Mouse (Mus musculus): ENCODE data around the gene Mlxip. TPM values are rescaled to one million over a fixed set of nuclear protein-coding genes. Genes with fewer than 3 reads are reported as not detected.
A peak's percentile ranks its signal among the peaks of the same experiment; 100 is the strongest.

Gene Mlxip
- polyA plus RNA-seq, 1 experiment from 2014 or later, result 20.7 TPM

- no peak for ATAC-seq (ENCODE audit: low FRiP score)
- no peaks in the 10 kb centered on the region for H3K4me1 ChIP-seq
- no peak overlapping the region for H3K9ac ChIP-seq
- H3K27ac ChIP-seq, result no peak overlapping the region
- H3K9me3 ChIP-seq (replicated peaks), result no peaks in the 10 kb centered on the region
- H3K27me3 ChIP-seq, result no peaks in the 10 kb centered on the region
- WGBS, result 81% methylated on average over 13 of the region's 13 CpGs
- H3K36me3 ChIP-seq, result peaks cover 80% of the 10 kb centered on the region
- H3K4me2 ChIP-seq (replicated peaks), result no peak overlapping the region
- no peak overlapping the region for H3K4me3 ChIP-seq
These were observed 25.6 kb upstream of the Mlxip start for GRCm38 (mm10) chr5:123368869-123369488.

DNA sequence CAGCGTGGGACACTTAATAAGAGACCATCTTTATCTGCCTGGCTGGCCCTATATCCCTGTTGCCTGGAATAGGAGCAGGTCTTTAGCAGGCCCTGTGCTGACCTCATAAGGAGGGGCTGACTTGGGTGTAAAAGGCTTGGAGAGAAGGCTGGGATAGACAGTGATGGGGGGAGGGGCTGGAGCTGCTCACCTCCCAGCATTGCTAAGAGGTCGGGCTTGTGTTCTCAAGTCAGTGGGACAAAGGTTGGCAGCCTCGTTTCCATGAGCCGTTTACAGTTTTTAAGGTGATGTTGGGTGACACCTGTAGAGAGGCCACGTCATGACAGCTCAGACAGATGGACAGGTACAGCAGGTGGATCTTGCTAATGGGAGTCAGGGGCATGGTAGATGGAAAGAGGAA is 24.5 kb upstream of the Mlxip start:
- Histone ChIP-seq H3K9me3 (replicated peaks) (no peaks in the 10 kb centered on the region), H3K4me1 (no peaks in the 10 kb centered on the region), H3K27ac (no peak overlapping the region), H3K9ac (no peak overlapping the region), H3K27me3 (no peaks in the 10 kb centered on the region), H3K4me3 (no peak overlapping the region), H3K4me2 (replicated peaks) (no peak overlapping the region), H3K36me3 (peaks cover 77% of the 10 kb centered on the region)
- 89% methylated on average over 5 of the region's 5 CpGs for WGBS
- ATAC-seq (ENCODE audit: low FRiP score), result no peak

- peaks cover 46% of the 10 kb centered on the region for H3K36me3 ChIP-seq
These were observed 19.3 kb upstream of the Mlxip start for GRCm38 (mm10) chr5:123375262-123375661.

DNA sequence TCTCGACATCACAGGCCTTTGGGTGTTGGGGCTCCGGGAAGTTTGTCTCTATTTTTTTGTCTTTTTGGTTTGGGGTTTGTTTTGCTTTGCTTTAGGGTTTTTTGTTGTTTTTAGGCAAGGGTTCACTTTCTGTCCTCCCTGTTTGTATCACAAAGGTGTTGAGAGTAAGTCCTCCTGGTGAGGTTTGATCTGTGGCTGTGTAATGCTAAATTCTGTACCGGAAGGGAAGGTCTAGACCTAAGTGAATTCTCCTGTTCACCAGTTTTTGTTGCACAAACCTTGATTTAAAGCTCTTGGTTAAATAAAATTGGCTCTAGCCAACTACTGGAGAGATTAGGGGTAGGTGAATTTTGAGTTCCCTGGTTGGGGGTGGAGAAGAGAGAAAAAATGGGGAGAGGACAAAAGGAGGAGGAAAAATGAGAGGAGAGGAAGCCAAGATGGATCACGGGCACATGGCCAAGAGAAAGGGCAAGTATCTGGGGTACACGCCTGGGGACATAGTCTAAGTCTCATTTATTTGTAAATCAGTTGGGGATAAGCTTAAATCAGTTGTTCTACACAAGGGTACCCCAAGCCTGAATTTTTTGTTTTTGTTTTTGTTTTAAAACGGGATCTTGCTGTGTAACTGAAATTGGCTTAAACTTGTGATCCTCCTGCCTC is 18.7 kb upstream of the Mlxip start:
- Histone ChIP-seq H3K36me3 (peaks cover 40% of the 10 kb centered on the region), H3K4me3 (no peak overlapping the region), H3K9me3 (replicated peaks) (no peaks in the 10 kb centered on the region), H3K4me1 (0 out of 2 replicates have a peak, but pooled peaks cover 4% of the 10 kb centered on the region), H3K9ac (no peak overlapping the region), H3K27ac (no peak overlapping the region), H3K4me2 (replicated peaks) (no peak overlapping the region), H3K27me3 (no peaks in the 10 kb centered on the region)
- no peak for ATAC-seq (ENCODE audit: low FRiP score)
- WGBS, result 93% methylated on average over 6 of the region's 6 CpGs

More at GRCm38 (mm10) chr5:123375262-123375661, 19.3 kb upstream of the Mlxip start:
- H3K9ac ChIP-seq, result no peak overlapping the region
- H3K4me1 ChIP-seq, result 0 out of 2 replicates have a peak, but pooled peaks cover 4% of the 10 kb centered on the region
- H3K27me3 ChIP-seq, result no peaks in the 10 kb centered on the region
- H3K4me2 ChIP-seq (replicated peaks), result no peak overlapping the region
- no peak overlapping the region for H3K4me3 ChIP-seq
- ATAC-seq (ENCODE audit: low FRiP score), result no peak
- H3K27ac ChIP-seq, result no peak overlapping the region
- H3K9me3 ChIP-seq (replicated peaks), result no peaks in the 10 kb centered on the region
- WGBS, result 91% methylated on average over 10 of the region's 10 CpGs

DNA sequence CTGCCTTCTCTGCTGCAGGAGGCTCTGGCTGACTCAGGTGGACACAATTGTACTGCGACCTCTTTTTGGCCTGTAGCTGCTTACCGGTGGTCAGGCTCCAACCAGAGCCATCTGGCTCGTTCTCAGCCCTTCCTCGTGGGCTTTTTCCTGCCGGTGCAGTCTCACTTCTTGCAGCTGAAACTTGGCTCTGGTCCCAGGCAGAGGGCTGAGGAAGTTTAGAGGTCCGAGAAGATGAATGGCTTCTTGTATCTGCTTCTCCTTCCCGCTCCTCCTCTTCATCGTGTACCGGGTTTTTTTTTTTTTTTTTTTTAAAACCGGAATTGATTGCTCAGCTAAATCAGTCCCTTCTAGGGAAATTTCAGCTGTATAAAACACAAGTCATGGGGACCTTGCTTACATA is 18.0 kb upstream of the Mlxip start:
- H3K36me3 ChIP-seq, result peaks cover 33% of the 10 kb centered on the region
- peak overlapping the region; percentile 48; the same call in 1 of the 2 replicates for H3K27ac ChIP-seq
- H3K9ac ChIP-seq, result 0 out of 2 replicates have a peak overlapping the region, but pooled peaks have one; percentile 13
- no peak overlapping the region for H3K4me3 ChIP-seq
- 48% methylated on average over 10 of the region's 10 CpGs for WGBS
- no peaks in the 10 kb centered on the region for H3K9me3 ChIP-seq (replicated peaks)
- no peak for ATAC-seq (ENCODE audit: low FRiP score)
- H3K4me2 ChIP-seq (replicated peaks), result no peak overlapping the region
- no peaks in the 10 kb centered on the region for H3K27me3 ChIP-seq
- H3K4me1 ChIP-seq, result 0 out of 2 replicates have a peak, but pooled peaks cover 4% of the 10 kb centered on the region

GRCm38 (mm10) chr5:123377120-123377955 is 17.3 kb upstream of the Mlxip start:
- Histone ChIP-seq H3K27ac (no peak overlapping the region), H3K27me3 (no peaks in the 10 kb centered on the region), H3K4me1 (peaks cover 8% of the 10 kb centered on the region; the same call in 1 of the 2 replicates), H3K4me3 (no peak overlapping the region), H3K36me3 (peaks cover 26% of the 10 kb centered on the region), H3K9me3 (replicated peaks) (no peaks in the 10 kb centered on the region), H3K4me2 (replicated peaks) (no peak overlapping the region), H3K9ac (no peak overlapping the region)
- ATAC-seq (ENCODE audit: low FRiP score), result no peak
- 73% methylated on average over 15 of the region's 15 CpGs for WGBS

GRCm38 (mm10) chr5:123378712-123379111 is 15.9 kb upstream of the Mlxip start:
- H3K27ac ChIP-seq, result no peak overlapping the region
- H3K4me2 ChIP-seq (replicated peaks), result no peak overlapping the region
- H3K4me3 ChIP-seq, result no peak overlapping the region
- H3K9ac ChIP-seq, result no peak overlapping the region
- peaks cover 8% of the 10 kb centered on the region; the same call in 1 of the 2 replicates for H3K4me1 ChIP-seq
- H3K9me3 ChIP-seq (replicated peaks), result no peaks in the 10 kb centered on the region
- no peaks in the 10 kb centered on the region for H3K27me3 ChIP-seq
- H3K36me3 ChIP-seq, result peaks cover 13% of the 10 kb centered on the region
- no peak for ATAC-seq (ENCODE audit: low FRiP score)
- 76% methylated on average over 9 of the region's 9 CpGs for WGBS

DNA sequence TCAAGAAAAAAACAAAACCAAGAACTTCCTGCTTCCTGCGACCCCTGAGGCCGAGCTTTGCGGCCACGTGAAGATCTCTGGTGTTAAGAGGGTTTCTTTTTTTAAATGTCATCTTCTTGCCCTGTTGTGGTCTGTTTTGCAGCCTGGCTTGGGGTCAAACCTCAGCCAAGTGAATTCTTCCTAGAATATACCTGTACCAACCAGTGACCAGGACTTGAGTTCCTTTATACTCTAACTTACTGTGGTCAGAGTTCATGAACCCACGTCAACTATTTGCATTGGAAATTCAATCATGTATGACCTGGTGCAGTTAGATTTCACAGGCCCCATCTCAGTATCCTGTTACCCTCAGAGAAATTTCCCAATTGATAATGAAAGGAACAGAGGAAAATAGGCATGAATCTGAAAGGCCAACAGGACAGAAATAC is 15.1 kb upstream of the Mlxip start:
- no peak for ATAC-seq (ENCODE audit: low FRiP score)
- no peak overlapping the region for H3K27ac ChIP-seq
- H3K4me2 ChIP-seq (replicated peaks), result no peak overlapping the region
- H3K4me3 ChIP-seq, result no peak overlapping the region
- no peaks in the 10 kb centered on the region for H3K9me3 ChIP-seq (replicated peaks)
- H3K4me1 ChIP-seq, result peaks cover 8% of the 10 kb centered on the region; the same call in 1 of the 2 replicates
- H3K27me3 ChIP-seq, result no peaks in the 10 kb centered on the region
- WGBS, result 77% methylated on average over 5 of the region's 5 CpGs
- H3K36me3 ChIP-seq, result peaks cover 7% of the 10 kb centered on the region
- H3K9ac ChIP-seq, result no peak overlapping the region

- Histone ChIP-seq H3K9me3 (replicated peaks) (no peaks in the 10 kb centered on the region), H3K27me3 (no peaks in the 10 kb centered on the region), H3K4me3 (no peak overlapping the region), H3K27ac (no peak overlapping the region), H3K36me3 (no peaks in the 10 kb centered on the region), H3K4me2 (replicated peaks) (no peak overlapping the region; the same call in 1 of the 2 replicates), H3K4me1 (peaks cover 8% of the 10 kb centered on the region; the same call in 1 of the 2 replicates), H3K9ac (no peak overlapping the region)
- 34% methylated on average over 20 of the region's 20 CpGs for WGBS
- ATAC-seq (ENCODE audit: low FRiP score), result no peak
These were observed 12.6 kb upstream of the Mlxip start for GRCm38 (mm10) chr5:123381968-123382367.

DNA sequence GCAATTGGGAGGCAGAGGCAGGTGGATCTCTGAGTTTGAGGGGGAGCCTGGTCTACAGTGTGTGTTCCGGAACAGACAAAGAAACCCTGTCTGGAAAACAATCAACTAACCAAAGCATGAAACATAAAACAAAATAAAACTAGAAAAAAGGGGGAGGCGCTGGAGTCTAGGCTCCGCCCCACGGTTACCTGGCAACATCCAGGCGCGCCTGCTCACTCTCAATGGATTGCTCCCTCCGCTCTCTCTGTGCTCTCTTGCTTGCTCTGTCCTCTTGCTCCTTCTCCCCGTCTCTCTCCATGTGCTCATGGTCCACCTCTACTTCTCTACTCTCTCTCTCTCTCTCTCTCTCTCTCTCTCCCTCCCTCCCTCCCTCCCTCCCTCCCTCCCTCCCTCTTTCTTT is 11.9 kb upstream of the Mlxip start:
- 86% methylated on average over 8 of the region's 8 CpGs for WGBS
- H3K36me3 ChIP-seq, result no peaks in the 10 kb centered on the region
- no peak overlapping the region for H3K9ac ChIP-seq
- no peaks in the 10 kb centered on the region for H3K27me3 ChIP-seq
- H3K4me1 ChIP-seq, result peaks cover 8% of the 10 kb centered on the region; the same call in 1 of the 2 replicates
- ATAC-seq (ENCODE audit: low FRiP score), result no peak
- no peak overlapping the region for H3K27ac ChIP-seq
- no peak overlapping the region for H3K4me3 ChIP-seq
- no peaks in the 10 kb centered on the region for H3K9me3 ChIP-seq (replicated peaks)
- H3K4me2 ChIP-seq (replicated peaks), result no peak overlapping the region

GRCm38 (mm10) chr5:123388452-123388851 is 6.1 kb upstream of the Mlxip start:
- Histone ChIP-seq H3K9ac (no peak overlapping the region), H3K4me1 (peaks cover 15% of the 10 kb centered on the region), H3K4me3 (no peak overlapping the region), H3K4me2 (replicated peaks) (no peak overlapping the region), H3K27ac (no peak overlapping the region), H3K36me3 (no peaks in the 10 kb centered on the region), H3K9me3 (replicated peaks) (no peaks in the 10 kb centered on the region), H3K27me3 (no peaks in the 10 kb centered on the region)
- no peak for ATAC-seq (ENCODE audit: low FRiP score)
- WGBS, result 32% methylated on average over 3 of the region's 3 CpGs
